ENCODE assay signal across 26 mouse cellular contexts in genomic region chr12:103367171-103367570, GRCm38 (mm10). TPM values are rescaled to one million over a fixed set of nuclear protein-coding genes. Genes with fewer than 3 reads are reported as not detected.
DNase-seq lines count a peak whose midpoint lies in the region; ATAC-seq and TF ChIP-seq lines count a peak whose summit lies in the region.
"Had no signal": no experiment of that assay in that cellular context is flagged by ENCODE, and none has a peak within 500 bp of the region (broad histone marks: within the 10 kb centered on the region; RNA-seq: fewer than 3 reads in every experiment).

No protein-coding gene starts in this region.

- no peak overlapping the region for H3K9ac ChIP-seq in heart, adult 2 months (ENCODE audit: low read depth, low read length)
- no peak overlapping the region for H3K9ac ChIP-seq in midbrain, embryonic 14.5 days (replicated peaks; ENCODE audit: low read length)
- H3K9ac ChIP-seq in MEL (ENCODE audit: control insufficient read depth, low read depth, low read length, poor library complexity, severe bottlenecking), result peak overlapping the region; percentile 67; the same call in 1 of the 2 replicates
- H3K9ac ChIP-seq: embryonic facial prominence, embryonic 13.5 days; forebrain, embryonic 12.5 days; heart, embryonic 12.5 days; heart, embryonic 15.5 days had no signal

- H3K9me3 ChIP-seq in midbrain, embryonic 10.5 days (replicated peaks), result no peaks in the 10 kb centered on the region
- no peaks in the 10 kb centered on the region for H3K9me3 ChIP-seq in midbrain, embryonic 14.5 days (ENCODE audit: control insufficient read depth, low read length)
- no peaks in the 10 kb centered on the region for H3K9me3 ChIP-seq in MEL (replicated peaks; ENCODE audit: insufficient read depth, low read length)
- H3K9me3 ChIP-seq: embryonic facial prominence, embryonic 10.5 days; embryonic facial prominence, embryonic 13.5 days; forebrain, embryonic 12.5 days; forebrain, embryonic 15.5 days; heart, embryonic 12.5 days; heart, embryonic 15.5 days had no signal

- no peak overlapping the region for H3K4me3 ChIP-seq in heart, adult 2 months
- H3K4me3 ChIP-seq in midbrain, embryonic 10.5 days, result no peak overlapping the region
- H3K4me3 ChIP-seq in midbrain, embryonic 14.5 days (replicated peaks; ENCODE audit: low read depth, low read length), result no peak overlapping the region
- H3K4me3 ChIP-seq in MEL (ENCODE audit: control insufficient read depth in 1 of 2, insufficient read depth in 1 of 2, low read depth in 2 of 2, low read length in 2 of 2), result peak overlapping the region; percentile 21 to 56; a peak in 2 of 4 replicates
- H3K4me3 ChIP-seq: embryonic facial prominence, embryonic 10.5 days; embryonic facial prominence, embryonic 13.5 days; erythroblast, embryonic 14.5 days; forebrain, embryonic 12.5 days; forebrain, embryonic 15.5 days; heart, embryonic 12.5 days; heart, embryonic 15.5 days had no signal

- no peaks in the 10 kb centered on the region for H3K79me2 ChIP-seq in heart, adult 2 months (replicated peaks; ENCODE audit: control insufficient read depth, insufficient read depth, low read length)
- H3K79me2 ChIP-seq in MEL (ENCODE audit: control insufficient read depth, insufficient read depth, low read length, poor library complexity), result no peaks in the 10 kb centered on the region; the same call in 1 of the 2 replicates

- peak; percentile 19; the same call in 1 of the 2 replicates for TF ChIP-seq EP300 in heart, adult 2 months (IDR thresholded peaks at IDR 0.05; ENCODE audit: insufficient read depth, low read depth, low read length)
- no peak for TF ChIP-seq EP300 in MEL (IDR thresholded peaks at IDR 0.05; ENCODE audit: low read depth in 1 of 2, low read length in 2 of 2)

- H3K4me1 ChIP-seq in heart, adult 2 months (ENCODE audit: control insufficient read depth, insufficient read depth, low read length), result peaks cover 5% of the 10 kb centered on the region
- peaks cover 10% of the 10 kb centered on the region for H3K4me1 ChIP-seq in midbrain, embryonic 10.5 days
- H3K4me1 ChIP-seq in midbrain, embryonic 14.5 days (ENCODE audit: control insufficient read depth, insufficient read depth, low read length), result no peaks in the 10 kb centered on the region
- H3K4me1 ChIP-seq in MEL (ENCODE audit: control insufficient read depth in 1 of 2, insufficient read depth in 2 of 2, low read length in 2 of 2), result peaks cover 0 to 18% of the 10 kb centered on the region in 2 experiments; a peak in 2 of 4 replicates
- H3K4me1 ChIP-seq: embryonic facial prominence, embryonic 13.5 days had no signal

- H3K27ac ChIP-seq in heart, adult 2 months, result peak overlapping the region; percentile 67
- peak overlapping the region; percentile 59; the same call in 1 of the 2 replicates for H3K27ac ChIP-seq in midbrain, embryonic 10.5 days (replicated peaks)
- no peak overlapping the region for H3K27ac ChIP-seq in midbrain, embryonic 14.5 days (replicated peaks; ENCODE audit: low read depth, low read length)
- no peak overlapping the region for H3K27ac ChIP-seq in MEL (ENCODE audit: control insufficient read depth, low read depth, low read length)
- H3K27ac ChIP-seq: embryonic facial prominence, embryonic 10.5 days; embryonic facial prominence, embryonic 13.5 days; forebrain, embryonic 12.5 days; forebrain, embryonic 15.5 days; heart, embryonic 15.5 days had no signal

- ATAC-seq in midbrain, embryonic 14.5 days (ENCODE audit: low FRiP score, low TSS enrichment), result no peak

- no peaks in the 10 kb centered on the region for H3K27me3 ChIP-seq in heart, adult 2 months (ENCODE audit: control insufficient read depth, insufficient read depth, low read length)
- H3K27me3 ChIP-seq in midbrain, embryonic 10.5 days (ENCODE audit: low read depth, poor library complexity, severe bottlenecking), result peaks cover 12% of the 10 kb centered on the region; the same call in 1 of the 2 replicates
- H3K27me3 ChIP-seq in midbrain, embryonic 14.5 days (ENCODE audit: control insufficient read depth, insufficient read depth, low read length), result no peaks in the 10 kb centered on the region
- H3K27me3 ChIP-seq in MEL (ENCODE audit: control insufficient read depth in 1 of 2, insufficient read depth in 2 of 2, low read length in 2 of 2), result no peaks in the 10 kb centered on the region
- H3K27me3 ChIP-seq: forebrain, embryonic 15.5 days; heart, embryonic 15.5 days had no signal

- intact Hi-C loops in heart, adult 2 months (cut with DNase I), result loop anchor here (2.0 to 5.0 kb wide), 2 partner anchors 14 to 225 kb away; no protein-coding TSS in a partner anchor

- no peak overlapping the region for H3K4me2 ChIP-seq in midbrain, embryonic 14.5 days (ENCODE audit: low read length)

- no peak for TF ChIP-seq CTCF in heart, adult 2 months (IDR thresholded peaks at IDR 0.05)
- TF ChIP-seq CTCF in MEL (IDR thresholded peaks at IDR 0.05 in 2 of 3, conservative IDR thresholded peaks at IDR 0.05 in 1 of 3; ENCODE audit: control insufficient read depth in 1 of 3, insufficient read depth in 1 of 3, low read depth in 2 of 3, low read length in 3 of 3, poor library complexity in 1 of 3, severe bottlenecking in 1 of 3), result no peak

- H3K36me3 ChIP-seq in heart, adult 2 months (ENCODE audit: control insufficient read depth, insufficient read depth, low read length), result no peaks in the 10 kb centered on the region
- H3K36me3 ChIP-seq in midbrain, embryonic 10.5 days, result no peaks in the 10 kb centered on the region
- no peaks in the 10 kb centered on the region for H3K36me3 ChIP-seq in midbrain, embryonic 14.5 days (ENCODE audit: control insufficient read depth, insufficient read depth, low read length)
- H3K36me3 ChIP-seq in MEL (ENCODE audit: control insufficient read depth in 1 of 2, insufficient read depth in 2 of 2, low read length in 2 of 2), result peaks cover 0 to 3% of the 10 kb centered on the region in 2 experiments; a peak in 1 of 4 replicates
- H3K36me3 ChIP-seq: embryonic facial prominence, embryonic 10.5 days; embryonic facial prominence, embryonic 13.5 days; forebrain, embryonic 12.5 days; forebrain, embryonic 15.5 days; heart, embryonic 12.5 days; heart, embryonic 15.5 days had no signal

- peak; percentile 24 for DNase-seq in adrenal gland, postnatal 14 days
- DNase-seq in adrenal gland, adult 2 months, result no peak
- DNase-seq in heart, adult 2 months, result no peak
- no peak for DNase-seq in heart, adult 8-10 months (ENCODE audit: low spot score)
- no peak for DNase-seq in midbrain, embryonic 10.5 days (ENCODE audit: low spot score)
- DNase-seq in midbrain, embryonic 14.5 days, result no peak
- DNase-seq in MEL (ENCODE audit: low read depth, low spot score), result no peak
- no peak for DNase-seq in layer of hippocampus, postnatal 36 days

- TF ChIP-seq POLR2A in heart, adult 2 months (IDR thresholded peaks at IDR 0.05; ENCODE audit: insufficient read depth, low read depth, low read length), result no peak
- no peak for TF ChIP-seq POLR2A in MEL (IDR thresholded peaks at IDR 0.05; ENCODE audit: control insufficient read depth in 1 of 2, insufficient read depth in 1 of 2, low read depth in 1 of 2, low read length in 2 of 2, poor library complexity in 1 of 2)

- WGBS in heart, adult 2 months, result 29% methylated on average over 2 of the region's 2 CpGs
- 75% methylated on average over 2 of the region's 2 CpGs for WGBS in midbrain, embryonic 10.5 days
- 83% methylated on average over 2 of the region's 2 CpGs for WGBS in midbrain, embryonic 14.5 days

- no peak for TF ChIP-seq RAD21 in MEL (IDR thresholded peaks at IDR 0.05; ENCODE audit: low read depth, low read length)

RNA-seq across cellular contexts. Expression of gene Asb2, which starts 11.4 kb away (rescaled TPM):
- 1.1 and 2.2 TPM in 2 replicates for total RNA-seq in adrenal gland, postnatal 14 days (2021)
- 1 to 10 TPM; 1.2 to 2.0 TPM for total RNA-seq in adrenal gland, adult 2 months (2021)
- 6.3 and 8.2 TPM in 2 replicates for polyA plus RNA-seq in adrenal gland, adult 2 months (2012; rRNA removed)
- total RNA-seq in heart, adult 2 months (2021), result 100 to 1,000 TPM; 419 to 533 TPM
- polyA plus RNA-seq in heart, adult 2 months (2012; rRNA removed), result 505 and 541 TPM in 2 replicates
- 100 to 1,000 TPM; 485 to 583 (median 548) TPM for total RNA-seq in heart, adult 8-10 months (2022)
- 0.53 and 0.83 TPM in 2 replicates for polyA plus RNA-seq in midbrain, embryonic 10.5 days (2016; fragmentation: Nextera tagmentation; extraction: Ambion mirVana)
- polyA plus RNA-seq in midbrain, embryonic 14.5 days (2014; fragmentation: Nextera tagmentation; extraction: Ambion mirVana), result 0.39 and 0.46 TPM in 2 replicates
- not detected in 2 replicates for total RNA-seq in MEL (2012; rRNA removed)
- polyA plus RNA-seq in MEL (2012; ENCODE audit: insufficient read depth in 1 of 2, insufficient read length in 2 of 2, low read depth in 1 of 2, low replicate concordance in 2 of 2, missing spikeins in 1 of 2), result under 1 TPM in 1 of 2 experiments, not detected in 1; 0.18 TPM
- 1 to 10 TPM; 1.6 to 1.7 TPM for total RNA-seq in layer of hippocampus, postnatal 36 days (2021)

RNA-seq across cellular contexts. Expression of gene Otub2, which starts 21.3 kb away (rescaled TPM):
- total RNA-seq in adrenal gland, postnatal 14 days (2021), result 3.1 and 3.7 TPM in 2 replicates
- 1 to 10 TPM; 3.0 to 3.8 TPM for total RNA-seq in adrenal gland, adult 2 months (2021)
- polyA plus RNA-seq in adrenal gland, adult 2 months (2012; rRNA removed), result 2.6 and 3.3 TPM in 2 replicates
- total RNA-seq in heart, adult 2 months (2021), result 1 to 10 TPM; 3.1 to 3.2 TPM
- 4.1 and 6.4 TPM in 2 replicates for polyA plus RNA-seq in heart, adult 2 months (2012; rRNA removed)
- total RNA-seq in heart, adult 8-10 months (2022), result 1 to 10 TPM; 2.5 to 4.2 (median 3.5) TPM
- 11.8 and 12.7 TPM in 2 replicates for polyA plus RNA-seq in midbrain, embryonic 10.5 days (2016; fragmentation: Nextera tagmentation; extraction: Ambion mirVana)
- 22.9 and 26.3 TPM in 2 replicates for polyA plus RNA-seq in midbrain, embryonic 14.5 days (2014; fragmentation: Nextera tagmentation; extraction: Ambion mirVana)
- total RNA-seq in MEL (2012; rRNA removed), result 8.4 and 10.1 TPM in 2 replicates
- 100 to 1,000 TPM in 1 of 2 experiments, 10 to 100 TPM in 1; 12.3 to 126 TPM for polyA plus RNA-seq in MEL (2012; ENCODE audit: insufficient read depth in 1 of 2, insufficient read length in 2 of 2, low read depth in 1 of 2, low replicate concordance in 2 of 2, missing spikeins in 1 of 2)
- total RNA-seq in layer of hippocampus, postnatal 36 days (2021), result 10 to 100 TPM; 49.7 to 53.9 TPM

RNA-seq across cellular contexts. Expression of gene 9330161L09Rik, which starts 40.4 kb away (rescaled TPM):
- total RNA-seq in adrenal gland, postnatal 14 days (2021), result 0.90 and 0.93 TPM in 2 replicates
- 1 to 10 TPM in 1 of 2 experiments, under 1 TPM in 1; 0.98 to 2.2 TPM for total RNA-seq in adrenal gland, adult 2 months (2021)
- 0.39 and 0.70 TPM in 2 replicates for polyA plus RNA-seq in adrenal gland, adult 2 months (2012; rRNA removed)
- 1 to 10 TPM; 1.4 to 1.6 TPM for total RNA-seq in heart, adult 2 months (2021)
- 0.61 and 1.00 TPM in 2 replicates for polyA plus RNA-seq in heart, adult 2 months (2012; rRNA removed)
- total RNA-seq in heart, adult 8-10 months (2022), result 1 to 10 TPM in 3 of 4 experiments, under 1 TPM in 1; 0.41 to 1.8 (median 1.2) TPM
- polyA plus RNA-seq in midbrain, embryonic 10.5 days (2016; fragmentation: Nextera tagmentation; extraction: Ambion mirVana), result 0.47 and 0.89 TPM in 2 replicates
- polyA plus RNA-seq in midbrain, embryonic 14.5 days (2014; fragmentation: Nextera tagmentation; extraction: Ambion mirVana), result 1.6 and 2.2 TPM in 2 replicates
- total RNA-seq in MEL (2012; rRNA removed), result 0.98 and 2.1 TPM in 2 replicates
- 1 to 10 TPM in 1 of 2 experiments, not detected in 1; 1.8 TPM for polyA plus RNA-seq in MEL (2012; ENCODE audit: insufficient read depth in 1 of 2, insufficient read length in 2 of 2, low read depth in 1 of 2, low replicate concordance in 2 of 2, missing spikeins in 1 of 2)
- total RNA-seq in layer of hippocampus, postnatal 36 days (2021), result 1 to 10 TPM; 2.5 to 3.3 TPM
- polyA plus RNA-seq: erythroblast, embryonic 14.5 days had no signal

RNA-seq across cellular contexts. Expression of gene Fam181a, which starts 56.4 kb away (rescaled TPM):
- not detected in 2 replicates for total RNA-seq in adrenal gland, postnatal 14 days (2021)
- not detected for total RNA-seq in adrenal gland, adult 2 months (2021)
- 0.22 TPM in 1 of 2 replicates, not detected in the other for polyA plus RNA-seq in adrenal gland, adult 2 months (2012; rRNA removed)
- not detected for total RNA-seq in heart, adult 2 months (2021)
- polyA plus RNA-seq in heart, adult 2 months (2012; rRNA removed), result not detected in 2 replicates
- not detected for total RNA-seq in heart, adult 8-10 months (2022)
- polyA plus RNA-seq in midbrain, embryonic 10.5 days (2016; fragmentation: Nextera tagmentation; extraction: Ambion mirVana), result 52.7 and 54.9 TPM in 2 replicates
- 8.9 and 15.9 TPM in 2 replicates for polyA plus RNA-seq in midbrain, embryonic 14.5 days (2014; fragmentation: Nextera tagmentation; extraction: Ambion mirVana)
- total RNA-seq in MEL (2012; rRNA removed), result not detected in 2 replicates
- not detected for polyA plus RNA-seq in MEL (2012; ENCODE audit: insufficient read depth in 1 of 2, insufficient read length in 2 of 2, low read depth in 1 of 2, low replicate concordance in 2 of 2, missing spikeins in 1 of 2)
- total RNA-seq in layer of hippocampus, postnatal 36 days (2021), result 1 to 10 TPM; 1.5 to 1.6 TPM
- total RNA-seq: adrenal gland, adult 18-20 months; adrenal gland, postnatal 25 days; ES-E14; gastrocnemius, postnatal 14 days; gastrocnemius, postnatal 4 days; heart, adult 18-20 months; heart, postnatal 10 days; heart, postnatal 36 days had no signal
- polyA plus RNA-seq: erythroblast, embryonic 14.5 days; heart, embryonic 15.5 days; inflammation-experienced regulatory T-cells, adult 6 months; intestine, embryonic 16.5 days; Patski had no signal

RNA-seq across cellular contexts. Expression of gene Ddx24, which starts 58.5 kb away (rescaled TPM):
- total RNA-seq in adrenal gland, postnatal 14 days (2021), result 92.3 and 99.1 TPM in 2 replicates
- total RNA-seq in adrenal gland, adult 2 months (2021), result 100 to 1,000 TPM; 116 to 132 TPM
- 29.0 and 38.9 TPM in 2 replicates for polyA plus RNA-seq in adrenal gland, adult 2 months (2012; rRNA removed)
- 10 to 100 TPM; 85.3 to 89.3 TPM for total RNA-seq in heart, adult 2 months (2021)
- 30.2 and 46.0 TPM in 2 replicates for polyA plus RNA-seq in heart, adult 2 months (2012; rRNA removed)
- total RNA-seq in heart, adult 8-10 months (2022), result 10 to 100 TPM; 88.5 to 95.6 (median 91.7) TPM
- polyA plus RNA-seq in midbrain, embryonic 10.5 days (2016; fragmentation: Nextera tagmentation; extraction: Ambion mirVana), result 100 and 101 TPM in 2 replicates
- 112 and 140 TPM in 2 replicates for polyA plus RNA-seq in midbrain, embryonic 14.5 days (2014; fragmentation: Nextera tagmentation; extraction: Ambion mirVana)
- 107 and 113 TPM in 2 replicates for total RNA-seq in MEL (2012; rRNA removed)
- polyA plus RNA-seq in MEL (2012; ENCODE audit: insufficient read depth in 1 of 2, insufficient read length in 2 of 2, low read depth in 1 of 2, low replicate concordance in 2 of 2, missing spikeins in 1 of 2), result 100 to 1,000 TPM; 124 to 876 TPM
- total RNA-seq in layer of hippocampus, postnatal 36 days (2021), result 100 to 1,000 TPM; 213 to 224 TPM

Comparison
In these comparisons a context has a peak if more than half of its experiments do, and no peak if none do; other contexts are left out.
1. H3K27ac ChIP-seq: peak in heart, adult 2 months (single experiment) and midbrain, embryonic 10.5 days (single experiment); none in midbrain, embryonic 14.5 days (single experiment) and MEL (single experiment).
2. H3K4me3 ChIP-seq: peak in MEL (2 of 2); none in heart, adult 2 months (single experiment), midbrain, embryonic 10.5 days (single experiment) and midbrain, embryonic 14.5 days (single experiment).
3. RNA of gene Asb2, which starts 11.4 kb away (total RNA-seq): 485 to 583 TPM in heart, adult 8-10 months and 419 to 533 TPM in heart, adult 2 months; 1.2 to 2.0 TPM in adrenal gland, adult 2 months, 1.6 to 1.7 TPM in layer of hippocampus, postnatal 36 days, 1.1 to 2.2 TPM in adrenal gland, postnatal 14 days and not detected in MEL; every median in the first group is over 100 times any median in the second.